Comparison of ENCODE assay signal across 15 mouse cellular contexts in the genomic region with DNA sequence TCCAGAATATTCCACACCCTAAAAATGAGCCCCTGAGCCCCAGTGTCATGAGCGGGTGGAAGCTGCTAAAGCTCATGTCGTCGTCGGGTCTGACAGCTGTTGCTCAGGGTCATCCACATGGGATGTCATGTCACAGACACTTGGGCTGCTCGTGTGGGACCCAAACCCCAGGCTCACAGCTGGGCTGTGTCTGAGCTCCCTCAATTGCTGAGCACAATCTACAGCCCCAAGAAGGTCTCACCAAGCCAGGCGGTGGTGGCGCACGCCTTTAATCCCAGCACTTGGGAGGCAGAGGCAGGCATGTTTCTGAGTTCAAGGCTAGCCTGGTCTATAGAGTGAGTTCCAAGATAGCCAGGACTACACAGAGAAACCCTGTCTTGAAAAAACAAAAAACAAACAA. TPM values are rescaled to one million over a fixed set of nuclear protein-coding genes. Genes with fewer than 3 reads are reported as not detected.
"Had no signal": no experiment of that assay in that cellular context is flagged by ENCODE, and none has a peak within 500 bp of the region (broad histone marks: within the 10 kb centered on the region; RNA-seq: fewer than 3 reads in every experiment).

No protein-coding gene starts in this region.

- H3K9me3 ChIP-seq: limb, embryonic 13.5 days; midbrain, embryonic 13.5 days had no signal

- H3K4me3 ChIP-seq: layer of hippocampus, adult 2 months; limb, embryonic 13.5 days; midbrain, embryonic 13.5 days had no signal

- H3K27ac ChIP-seq: limb, embryonic 13.5 days; liver, embryonic 14.5 days; midbrain, embryonic 13.5 days had no signal

- H3K4me2 ChIP-seq: limb, embryonic 13.5 days; lung, embryonic 14.5 days; midbrain, embryonic 13.5 days had no signal

- DNase-seq: kidney, adult 9 months; kidney, postnatal 4 days; left cerebral cortex, postnatal 4 days; lung, embryonic 14.5 days; lung, postnatal 10 days; thymus, postnatal 14 days had no signal

- H3K9ac ChIP-seq: limb, embryonic 13.5 days; lung, embryonic 14.5 days; midbrain, embryonic 13.5 days had no signal

- ATAC-seq: inflammation-experienced regulatory T-cells, adult 6 months; intestine, postnatal 0 days; midbrain, embryonic 13.5 days had no signal

- H3K36me3 ChIP-seq: limb, embryonic 13.5 days; midbrain, embryonic 13.5 days had no signal

RNA-seq across cellular contexts. Expression of a gene that starts 17.0 kb away (rescaled TPM):
- total RNA-seq: layer of hippocampus, postnatal 10 days; left cerebral cortex, adult 18-20 months; left cerebral cortex, postnatal 10 days; left cerebral cortex, postnatal 4 days had no signal
- polyA plus RNA-seq: inflammation-experienced regulatory T-cells, adult 6 months; limb, embryonic 13.5 days had no signal
